Mouse (Mus musculus) forebrain, embryonic 16.5 days (tissue): ENCODE measurements at regions not wholly inside any gene's neighbourhood (a gene's known extent, or its start where the extent isn't known, plus 50 kb on each side); places are given as distances from the start of the nearest gene placed in this dataset.
A peak's percentile ranks its signal among the peaks of the same experiment; 100 is the strongest.
"Not testable (repeated sequence)": the region's sequence is repeated elsewhere in the genome, so short reads cannot be mapped to it uniquely, and the experiment has no call there.

Experiments
- ATAC-seq: fragments of 200-750 bp; cut with Nextera tagmentation; 2 replicates; pipeline ENCODE4 v1.8.0; 2017; ENCODE audit warnings: mild to moderate bottlenecking, moderate library complexity
- H3K27ac ChIP-seq: fragments of 300-500 bp; sonication (generic); 2 replicates; pipeline ENCODE4 v1.5.1; 2014; ENCODE audit warnings: low read length, control low read depth
- H3K27me3 ChIP-seq: fragments of 300-500 bp; sonication (generic); replicated peaks from 2 replicates; pipeline ENCODE4 v1.6.1; 2014; ENCODE audit warnings: low read length; ENCODE audit not compliant: control insufficient read depth, insufficient read depth
- H3K36me3 ChIP-seq: fragments of 300-500 bp; sonication (generic); 2 replicates; pipeline ENCODE4 v1.6.1; 2014; ENCODE audit not compliant: control insufficient read depth, insufficient read depth
- H3K4me1 ChIP-seq: fragments of 300-500 bp; sonication (generic); replicated peaks from 2 replicates; pipeline ENCODE4 v1.6.1; 2014; ENCODE audit warnings: low read length; ENCODE audit not compliant: control insufficient read depth, insufficient read depth
- H3K4me2 ChIP-seq: fragments of 300-500 bp; sonication (generic); 2 replicates; pipeline ENCODE4 v1.6.1; 2014; ENCODE audit warnings: mild to moderate bottlenecking, low read length, control low read depth
- H3K4me3 ChIP-seq: fragments of 300-500 bp; sonication (generic); replicated peaks from 2 replicates; pipeline ENCODE4 v1.5.1; 2014; ENCODE audit warnings: mild to moderate bottlenecking, low read length, control low read depth
- H3K9ac ChIP-seq: fragments of 300-500 bp; sonication (generic); replicated peaks from 2 replicates; pipeline ENCODE4 v1.6.1; 2014; ENCODE audit warnings: low read depth, low read length, control low read depth
- H3K9me3 ChIP-seq: fragments of 300-500 bp; sonication (generic); 2 replicates; pipeline ENCODE4 v1.6.1; 2016; ENCODE audit warnings: low read length; ENCODE audit not compliant: control insufficient read depth
- WGBS: fragments of 180-500 bp; shearing (Covaris S2); extraction: QIAGEN DNeasy Blood & Tissue Kit; methylation state at CpG from one replicate; pipeline ENCODE4 v1.1.7; 2014; 5-methylcytosine and 5-hydroxymethylcytosine counted together

- H3K9me3 ChIP-seq, H3K36me3 ChIP-seq, H3K4me1 ChIP-seq, H3K4me3 ChIP-seq, H3K4me2 ChIP-seq, H3K9ac ChIP-seq, ATAC-seq, H3K27me3 ChIP-seq, H3K27ac ChIP-seq: not testable (repeated sequence)
Observed at GRCm38 (mm10) chr17:84864231-84864630, 73.6 kb upstream of the Lrpprc start.

GRCm38 (mm10) chr17:84865158-84865557 lies 74.6 kb upstream of the Lrpprc start:
- no peak overlapping the region for H3K27ac ChIP-seq
- no peak overlapping the region for H3K9ac ChIP-seq
- WGBS, result 58% methylated on average over 2 of the region's 2 CpGs
- no peak for ATAC-seq
- no peaks in the 10 kb centered on the region for H3K27me3 ChIP-seq
- no peaks in the 10 kb centered on the region for H3K9me3 ChIP-seq
- H3K4me3 ChIP-seq, result no peak overlapping the region
- H3K4me2 ChIP-seq, result no peak overlapping the region
- H3K36me3 ChIP-seq, result no peaks in the 10 kb centered on the region
- H3K4me1 ChIP-seq, result no peaks in the 10 kb centered on the region

- H3K4me1 ChIP-seq, result no peaks in the 10 kb centered on the region
- 72% methylated on average over 3 of the region's 3 CpGs for WGBS
- H3K36me3 ChIP-seq, result no peaks in the 10 kb centered on the region
Observed at GRCm38 (mm10) chr17:84865566-84865965, 75.0 kb upstream of the Lrpprc start.

GRCm38 (mm10) chr17:84869074-84869722 lies 78.6 kb upstream of the Lrpprc start:
- H3K4me1 ChIP-seq, result no peaks in the 10 kb centered on the region
- no peak overlapping the region for H3K27ac ChIP-seq
- H3K9me3 ChIP-seq, result no peaks in the 10 kb centered on the region
- H3K9ac ChIP-seq, result no peak overlapping the region
- no peaks in the 10 kb centered on the region for H3K27me3 ChIP-seq
- no peak for ATAC-seq
- no peak overlapping the region for H3K4me2 ChIP-seq
- no peaks in the 10 kb centered on the region for H3K36me3 ChIP-seq
- H3K4me3 ChIP-seq, result no peak overlapping the region
- 84% methylated on average over 3 of the region's 3 CpGs for WGBS

More at GRCm38 (mm10) chr17:84865566-84865965, 75.0 kb upstream of the Lrpprc start:
- Histone ChIP-seq H3K27ac (no peak overlapping the region), H3K4me2 (no peak overlapping the region), H3K27me3 (no peaks in the 10 kb centered on the region), H3K9ac (no peak overlapping the region), H3K9me3 (no peaks in the 10 kb centered on the region), H3K4me3 (no peak overlapping the region)
- ATAC-seq, result no peak

GRCm38 (mm10) chr17:84873554-84873953 lies 83.0 kb upstream of the Lrpprc start:
- ATAC-seq, result no peak
- Histone ChIP-seq H3K4me3 (no peak overlapping the region), H3K9me3 (no peaks in the 10 kb centered on the region), H3K4me2 (no peak overlapping the region), H3K4me1 (peaks cover 2% of the 10 kb centered on the region; the same call in 1 of the 2 replicates), H3K36me3 (no peaks in the 10 kb centered on the region), H3K27ac (no peak overlapping the region), H3K27me3 (no peaks in the 10 kb centered on the region), H3K9ac (no peak overlapping the region)
- 80% methylated on average over 7 of the region's 7 CpGs for WGBS

- WGBS, result 78% methylated on average over 6 of the region's 6 CpGs
Observed at GRCm38 (mm10) chr17:84874494-84874893, 82.0 kb upstream of the Ppm1b start.

GRCm38 (mm10) chr17:84875031-84875430 lies 81.5 kb upstream of the Ppm1b start:
- Histone ChIP-seq H3K27me3 (no peaks in the 10 kb centered on the region), H3K4me2 (no peak overlapping the region), H3K4me1 (peaks cover 2% of the 10 kb centered on the region; the same call in 1 of the 2 replicates), H3K27ac (no peak overlapping the region), H3K4me3 (no peak overlapping the region), H3K9me3 (no peaks in the 10 kb centered on the region), H3K36me3 (no peaks in the 10 kb centered on the region), H3K9ac (no peak overlapping the region)
- ATAC-seq, result no peak
- 74% methylated on average over 6 of the region's 6 CpGs for WGBS

More at GRCm38 (mm10) chr17:84874494-84874893, 82.0 kb upstream of the Ppm1b start:
- Histone ChIP-seq H3K4me2 (no peak overlapping the region), H3K36me3 (no peaks in the 10 kb centered on the region), H3K9me3 (no peaks in the 10 kb centered on the region), H3K27me3 (no peaks in the 10 kb centered on the region), H3K9ac (no peak overlapping the region), H3K27ac (no peak overlapping the region), H3K4me1 (peaks cover 2% of the 10 kb centered on the region; the same call in 1 of the 2 replicates), H3K4me3 (no peak overlapping the region)
- ATAC-seq, result no peak

GRCm38 (mm10) chr17:84876037-84876436 lies 80.5 kb upstream of the Ppm1b start:
- 88% methylated on average over 4 of the region's 4 CpGs for WGBS
- ATAC-seq, result no peak
- no peak overlapping the region for H3K4me3 ChIP-seq
- H3K4me2 ChIP-seq, result no peak overlapping the region
- H3K27me3 ChIP-seq, result no peaks in the 10 kb centered on the region
- H3K36me3 ChIP-seq, result no peaks in the 10 kb centered on the region
- H3K4me1 ChIP-seq, result peaks cover 2% of the 10 kb centered on the region; the same call in 1 of the 2 replicates
- H3K9me3 ChIP-seq, result no peaks in the 10 kb centered on the region
- H3K27ac ChIP-seq, result no peak overlapping the region
- no peak overlapping the region for H3K9ac ChIP-seq

GRCm38 (mm10) chr17:84877176-84877863 lies 79.2 kb upstream of the Ppm1b start:
- no peaks in the 10 kb centered on the region for H3K36me3 ChIP-seq
- H3K9me3 ChIP-seq, result no peaks in the 10 kb centered on the region
- peak; percentile 38; the same call in 1 of the 2 replicates for ATAC-seq
- H3K4me2 ChIP-seq, result no peak overlapping the region
- H3K4me1 ChIP-seq, result peaks cover 2% of the 10 kb centered on the region; the same call in 1 of the 2 replicates
- H3K9ac ChIP-seq, result no peak overlapping the region
- no peak overlapping the region for H3K4me3 ChIP-seq
- 81% methylated on average over 14 of the region's 14 CpGs for WGBS
- H3K27ac ChIP-seq, result no peak overlapping the region
- H3K27me3 ChIP-seq, result no peaks in the 10 kb centered on the region
